Mouse (Mus musculus) CH12.LX (cell line): ENCODE results near the gene Gtf3c5. TPM values are rescaled to one million over a fixed set of nuclear protein-coding genes. Genes with fewer than 3 reads are reported as not detected.

Experiments
- DNase-seq: peaks from one replicate; pipeline ENCODE4 v3.0.0-alpha.2; 2013; ENCODE audit errors: extremely low read depth
- H3K27ac ChIP-seq: 2 replicates; pipeline ENCODE4 v1.5.1; 2012; ENCODE audit warnings: low read depth, mild to moderate bottlenecking, control low read depth, moderate library complexity; ENCODE audit not compliant: insufficient read depth
- H3K27me3 ChIP-seq: replicated peaks from 2 replicates; pipeline ENCODE3; 2012; ENCODE audit warnings: inconsistent platforms
- H3K36me3 ChIP-seq, 2 experiments: replicated peaks in 1 of 2; 2 replicates each; pipeline versions ENCODE3 to v1.6.1; 2012; ENCODE audit warnings: inconsistent platforms in 1 of 2, low read length in 1 of 2, mild to moderate bottlenecking in 1 of 2, mixed read lengths in 1 of 2, moderate library complexity in 1 of 2; ENCODE audit not compliant: control insufficient read depth in 1 of 2, insufficient read depth in 1 of 2
- H3K4me1 ChIP-seq, 2 experiments: 2 replicates each; pipeline ENCODE4 v1.6.1; 2012; ENCODE audit warnings: inconsistent platforms in 1 of 2, moderate library complexity in 1 of 2; ENCODE audit not compliant: insufficient read depth in 2 of 2, control insufficient read depth in 1 of 2
- H3K4me2 ChIP-seq: 2 replicates; pipeline ENCODE4 v1.6.1; 2012; ENCODE audit warnings: low read depth, mild to moderate bottlenecking, control low read depth; ENCODE audit not compliant: poor library complexity, insufficient read depth, severe bottlenecking
- H3K4me3 ChIP-seq, 3 experiments: fragments of 150-350 bp in 1 of 3; sonication (generic) in 1 of 3; replicated peaks in 1 of 3; 2 replicates each; pipeline versions ENCODE3 to v1.5.1; 2011 to 2012; ENCODE audit warnings: low read depth in 2 of 3, low read length in 2 of 3, mild to moderate bottlenecking in 2 of 3, moderate library complexity in 2 of 3, control low read depth in 1 of 3, improper control_type of control experiment in 1 of 3, inconsistent platforms in 1 of 3, mixed read lengths in 1 of 3; ENCODE audit not compliant: poor library complexity in 1 of 3
- H3K79me2 ChIP-seq: replicated peaks from 2 replicates; pipeline ENCODE4 v1.6.1; 2012; ENCODE audit warnings: mild to moderate bottlenecking, moderate library complexity; ENCODE audit not compliant: control insufficient read depth, poor library complexity, insufficient read depth, severe bottlenecking; ENCODE audit errors: extremely low read depth
- H3K9ac ChIP-seq: 2 replicates; pipeline ENCODE4 v1.6.1; 2012; ENCODE audit warnings: low read depth, mild to moderate bottlenecking, control low read depth, moderate library complexity; ENCODE audit not compliant: insufficient read depth
- H3K9me3 ChIP-seq: replicated peaks from 2 replicates; pipeline ENCODE3; 2012; ENCODE audit warnings: low read length, inconsistent platforms, mixed read lengths
- BHLHE40 ChIP-seq: IDR thresholded peaks from 2 replicates; pipeline ENCODE4 v1.6.1; 2011; ENCODE audit warnings: mild to moderate bottlenecking, low read depth, low read length, improper control_type of control experiment
- CTCF ChIP-seq, 2 experiments: IDR thresholded peaks in 1 of 2; conservative IDR thresholded peaks in 1 of 2; 2 replicates each; pipeline ENCODE4 v1.5.1; 2011 to 2012; ENCODE audit warnings: low read depth in 2 of 2, low read length in 2 of 2, improper control_type of control experiment in 1 of 2, inconsistent platforms in 1 of 2, mild to moderate bottlenecking in 1 of 2, moderate library complexity in 1 of 2
- JUND ChIP-seq: conservative IDR thresholded peaks from 2 replicates; pipeline ENCODE4 v1.6.1; 2011; ENCODE audit warnings: low read depth, low read length, improper control_type of control experiment
- MAX ChIP-seq: IDR thresholded peaks from 2 replicates; pipeline ENCODE4 v1.6.1; 2011; ENCODE audit warnings: low read length, improper control_type of control experiment
- MEF2A ChIP-seq: IDR thresholded peaks from 2 replicates; pipeline ENCODE4 v1.6.1; 2014; ENCODE audit warnings: low read depth, mild to moderate bottlenecking, inconsistent platforms, low read length, improper control_type of control experiment, borderline replicate concordance
- MYC ChIP-seq: IDR thresholded peaks from 2 replicates; pipeline ENCODE4 v1.6.1; 2011; ENCODE audit warnings: low read depth, mild to moderate bottlenecking, improper control_type of control experiment, low read length
- PAX5 ChIP-seq: IDR thresholded peaks from 2 replicates; pipeline ENCODE4 v1.6.1; 2012; ENCODE audit warnings: low read length, inconsistent platforms, mixed read lengths
- POLR2A ChIP-seq: IDR thresholded peaks from 2 replicates; pipeline ENCODE4 v1.6.1; 2011; ENCODE audit warnings: low read depth, mild to moderate bottlenecking, improper control_type of control experiment, low read length
- RAD21 ChIP-seq: IDR thresholded peaks from 2 replicates; pipeline ENCODE4 v1.6.1; 2011; ENCODE audit warnings: low read depth, mild to moderate bottlenecking, low read length, improper control_type of control experiment, moderate library complexity
- TCF12 ChIP-seq: IDR thresholded peaks from 2 replicates; pipeline ENCODE4 v1.6.1; 2014; ENCODE audit warnings: low read depth, mild to moderate bottlenecking, inconsistent platforms, low read length, improper control_type of control experiment
- USF1 ChIP-seq: IDR thresholded peaks from 2 replicates; pipeline ENCODE4 v1.6.1; 2014; ENCODE audit warnings: low read depth, mild to moderate bottlenecking, inconsistent platforms, low read length, improper control_type of control experiment
- ZKSCAN1 ChIP-seq: IDR thresholded peaks from 2 replicates; pipeline ENCODE4 v1.6.1; 2012; ENCODE audit warnings: low read depth, inconsistent platforms, low read length, improper control_type of control experiment, borderline replicate concordance
- dilution Hi-C: fragments of 300-500 bp; cut with MboI; formaldehyde crosslinking; loops from 2 replicates; pipeline ENCODE4 v1.14.3; 2020; ENCODE audit warnings: low sequenced_read_pairs; ENCODE audit not compliant: extremely low pct_unique_long_range_greater_than_20kb, extremely low pct_ligation_motif_present
- in situ Hi-C: fragments of 300-500 bp; cut with MboI; formaldehyde crosslinking; loops from 3 replicates; pipeline ENCODE4 v1.14.3; 2019; ENCODE audit warnings: low sequenced_read_pairs, low pct_ligation_motif_present, low pct_unique_long_range_greater_than_20kb, mixed read lengths
- polyA plus RNA-seq: library from polyadenylated mRNA; unstranded; fragments of >175 nt; gene quantifications from 2 replicates; pipeline ENCODE4 v1.2.1, GENCODE M21; 2012; ENCODE audit warnings: low read depth; ENCODE audit not compliant: insufficient read length
- total RNA-seq, 2 experiments: library from RNA; depleted of rRNA; stranded (reverse); fragments of 300-350 nt in 1 of 2; fragments of >200 nt in 1 of 2; gene quantifications; 2 replicates each; pipeline ENCODE4 v1.2.3; 2012 to 2014

The Gtf3c5 gene
- total and polyA plus RNA-seq, 3 experiments, result 8.6 to 27.4 (median 12.5) TPM

DNA sequence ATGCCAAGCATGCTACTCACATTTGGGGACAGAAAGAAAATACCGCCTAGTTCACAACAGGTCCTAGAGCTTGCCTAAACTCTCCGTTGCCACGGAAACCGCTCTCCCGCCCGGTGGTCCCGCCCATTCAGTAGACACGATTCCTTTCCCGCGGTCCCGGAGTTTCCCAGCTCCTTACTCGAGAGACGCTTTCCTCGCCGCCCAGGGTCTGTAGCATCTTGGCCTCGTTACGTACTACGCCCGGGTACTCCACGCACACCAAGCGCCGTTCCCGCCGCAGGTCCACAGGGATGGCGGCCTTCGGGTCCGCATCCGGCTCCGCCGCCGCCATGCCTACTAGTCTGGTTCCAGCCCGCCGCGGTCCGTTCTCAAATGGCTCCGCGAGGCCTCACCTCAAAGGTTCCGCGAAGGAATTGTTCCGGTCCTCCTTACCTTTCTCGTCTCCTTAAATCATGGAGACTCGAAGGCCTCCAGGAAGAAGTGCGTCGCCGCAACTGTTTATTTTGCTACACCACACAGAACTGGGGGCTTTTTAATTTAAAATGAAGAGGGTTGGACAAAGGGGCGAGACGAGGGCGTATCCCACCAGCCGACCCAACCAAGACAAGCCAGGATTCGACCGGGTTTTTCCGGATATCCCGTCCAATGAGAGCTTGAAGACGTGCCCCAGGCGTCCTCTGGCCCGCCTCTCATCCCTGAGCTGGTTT lies 751 bp downstream of the Gtf3c5 start (continued):
- TF ChIP-seq MYC (peak; percentile 47; the same call in 1 of the 2 replicates), ZKSCAN1 (peak; percentile 19; the same call in 1 of the 2 replicates), POLR2A (peak; percentile 73), RAD21 (no peak), MEF2A (peak; percentile 71)

DNA sequence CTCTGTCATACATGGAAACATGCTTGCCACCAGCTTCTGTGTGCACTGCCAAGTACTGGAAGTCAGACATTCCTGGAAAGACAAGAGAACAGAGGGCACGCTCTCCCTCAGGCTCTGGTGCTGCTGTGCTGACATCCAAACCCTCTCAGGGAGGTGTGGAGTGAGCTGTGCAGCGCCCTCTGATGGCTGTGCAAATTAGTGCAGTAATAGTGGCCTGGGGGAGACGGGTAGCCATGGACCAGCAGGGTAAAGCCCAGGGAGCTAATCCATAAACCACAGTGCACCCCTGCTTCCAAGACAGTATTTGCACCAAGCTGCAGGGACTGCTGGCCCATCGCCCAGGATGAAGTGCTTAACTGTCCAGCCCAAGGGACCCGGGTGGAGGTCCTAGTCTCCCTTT lies 5.5 kb downstream of the Gtf3c5 start:
- peaks cover 0 to 10% of the 10 kb centered on the region in 2 experiments; a peak in 2 of 4 replicates for H3K4me1 ChIP-seq
- H3K4me3 ChIP-seq, result no peak overlapping the region
- no peak overlapping the region for H3K27ac ChIP-seq
- peak; percentile 39 for DNase-seq
- in situ Hi-C loops (no loop called here), dilution Hi-C loops (no loop called here)
- peaks cover 47 to 77% of the 10 kb centered on the region in 2 experiments for H3K36me3 ChIP-seq
- TF ChIP-seq MYC (no peak), CTCF (conservative IDR thresholded peaks at IDR 0.05 in 1 of 2, IDR thresholded peaks at IDR 0.05 in 1 of 2; ENCODE audit: low read depth in 2 of 2, low read length in 2 of 2) (peak; percentile 40 to 59)
- no peak overlapping the region for H3K4me2 ChIP-seq
- H3K27me3 ChIP-seq, result no peaks in the 10 kb centered on the region
- H3K9ac ChIP-seq, result no peak overlapping the region
- no peaks in the 10 kb centered on the region for H3K9me3 ChIP-seq
- no peaks in the 10 kb centered on the region for H3K79me2 ChIP-seq

DNA sequence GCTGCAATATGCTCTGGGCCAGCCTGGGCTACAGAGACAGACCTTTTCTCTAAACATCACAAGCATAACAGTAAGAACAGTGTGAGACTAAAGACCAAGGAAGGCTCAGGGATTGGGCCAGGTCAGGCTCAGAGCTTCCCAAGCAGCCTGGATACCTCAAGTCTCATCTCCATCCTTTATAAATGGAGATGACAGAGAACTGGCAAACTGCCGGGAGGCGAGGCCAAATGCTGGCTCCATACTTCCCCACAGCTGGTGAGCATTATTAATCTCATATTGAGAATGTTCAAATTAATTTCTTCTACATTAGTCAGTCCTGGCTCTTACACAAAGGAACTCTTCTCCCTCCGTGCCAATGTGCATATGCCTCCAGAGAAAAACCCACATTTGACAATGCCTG lies 6.7 kb downstream of the Gtf3c5 start:
- Histone ChIP-seq H3K4me1 (peaks cover 0 to 8% of the 10 kb centered on the region in 2 experiments; a peak in 2 of 4 replicates), H3K79me2 (no peaks in the 10 kb centered on the region), H3K4me2 (no peak overlapping the region), H3K27me3 (no peaks in the 10 kb centered on the region), H3K27ac (no peak overlapping the region), H3K9ac (no peak overlapping the region), H3K9me3 (no peaks in the 10 kb centered on the region), H3K4me3 (no peak overlapping the region), H3K36me3 (peaks cover 58 to 89% of the 10 kb centered on the region in 2 experiments)
- TF ChIP-seq BHLHE40 (no peak), MAX (no peak), JUND (no peak), TCF12 (no peak), CTCF (conservative IDR thresholded peaks at IDR 0.05 in 1 of 2, IDR thresholded peaks at IDR 0.05 in 1 of 2; ENCODE audit: low read depth in 2 of 2, low read length in 2 of 2) (no peak), USF1 (no peak), PAX5 (no peak), RAD21 (no peak), MEF2A (no peak)
- in situ Hi-C loops (no loop called here), dilution Hi-C loops (no loop called here)
- no peak for DNase-seq
